Mouse (Mus musculus): ENCODE measurements around the gene Mx1.

Gene Mx1

DNA sequence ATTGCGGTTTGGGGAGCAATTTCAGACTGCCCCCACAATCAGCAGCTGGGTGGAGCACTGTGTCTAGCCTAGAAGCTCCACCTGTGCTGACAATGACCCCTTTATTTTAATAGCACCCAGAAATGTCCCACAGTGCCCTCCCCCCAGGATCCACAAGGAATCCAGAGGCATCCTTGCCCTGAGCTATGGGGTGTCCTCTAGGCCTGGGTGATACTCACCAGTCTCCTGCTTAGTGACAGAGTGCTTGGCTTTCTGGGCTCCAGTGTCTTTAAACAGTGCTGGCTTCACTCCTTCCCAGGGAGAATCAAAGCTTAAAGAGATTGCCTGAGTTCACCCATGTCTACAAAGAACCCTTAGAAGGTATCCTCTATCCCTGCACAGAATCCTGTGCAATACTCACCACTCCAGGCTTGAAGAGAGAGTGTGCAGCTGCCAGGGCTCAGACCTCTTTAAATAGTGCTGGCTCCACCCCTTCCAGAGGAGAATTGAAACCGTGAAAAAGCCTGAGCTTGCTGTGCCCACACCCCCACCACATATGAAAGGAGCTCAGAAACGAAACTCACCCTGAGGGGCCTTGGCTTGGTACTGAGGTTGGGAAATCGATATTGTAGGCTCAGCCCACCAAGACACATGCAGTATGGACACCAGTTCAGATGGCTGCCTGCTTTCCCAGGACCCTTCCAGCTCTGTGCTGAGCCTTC is at the start of gene Mx1:
Gene Mx1 (minus strand): TSS at position 427 of the 701 bp plus-strand sequence.
- DNase-seq (ENCODE audit: low read depth, low spot score), result peak; percentile 49

- no peak for DNase-seq (ENCODE audit: low read depth, low spot score)
Measured at GRCm38 (mm10) chr16:97512347-97512751, 49.6 kb upstream of the Mx1 start.

DNA sequence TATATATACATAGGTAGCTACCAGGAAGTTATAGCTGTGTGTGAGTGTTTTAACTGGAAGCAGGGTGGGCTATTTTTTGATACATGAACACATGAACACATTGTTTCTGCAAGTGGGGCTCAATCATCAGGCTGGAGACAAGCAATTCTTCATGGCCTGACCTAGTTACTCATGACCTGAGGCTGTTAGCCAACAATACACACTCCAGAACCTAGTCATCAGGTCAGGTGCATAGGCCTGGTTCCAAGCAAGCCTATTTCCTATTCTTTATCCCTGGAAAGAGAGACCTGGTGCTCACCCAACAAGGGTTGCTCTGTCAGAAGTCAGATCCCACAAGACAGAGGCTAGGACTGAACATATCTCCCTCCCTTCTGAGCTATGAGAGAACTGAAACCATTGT is 48.8 kb upstream of the Mx1 start:
- DNase-seq (ENCODE audit: low read depth, low spot score), result no peak

DNA sequence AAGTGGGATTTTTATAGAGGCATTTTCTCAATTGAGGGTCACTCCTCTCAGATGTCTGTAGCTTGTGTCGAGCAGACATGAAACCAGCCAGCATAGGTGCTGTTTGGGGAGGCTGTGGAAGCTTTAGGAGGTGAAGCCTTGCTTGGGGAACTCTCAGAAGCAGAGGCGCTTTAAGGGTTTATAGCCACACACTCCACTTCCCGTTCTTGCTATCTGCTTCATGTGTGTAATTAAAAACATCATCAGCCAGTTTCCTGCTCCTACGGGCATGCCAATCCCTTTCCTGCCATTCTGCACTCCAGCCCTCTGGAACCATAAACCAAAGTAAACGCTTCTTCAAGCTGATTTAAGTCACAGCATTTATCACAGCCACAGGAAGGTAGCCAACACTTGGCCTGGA is 48.1 kb upstream of the Mx1 start:
- DNase-seq (ENCODE audit: low read depth, low spot score), result no peak

- DNase-seq (ENCODE audit: low read depth, low spot score), result no peak
Measured at GRCm38 (mm10) chr16:97507783-97508182, 45.1 kb upstream of the Mx1 start.

- no peak for DNase-seq (ENCODE audit: low read depth, low spot score)
Measured at GRCm38 (mm10) chr16:97504793-97505192, 42.1 kb upstream of the Mx1 start.

- DNase-seq (ENCODE audit: low read depth, low spot score), result no peak
Measured at GRCm38 (mm10) chr16:97503849-97504248, 41.1 kb upstream of the Mx1 start.

- no peak for DNase-seq (ENCODE audit: low read depth, low spot score)
Measured at GRCm38 (mm10) chr16:97500901-97501300, 38.2 kb upstream of the Mx1 start.

GRCm38 (mm10) chr16:97499450-97499849 is 36.7 kb upstream of the Mx1 start:
- no peak for DNase-seq (ENCODE audit: low read depth, low spot score)

DNA sequence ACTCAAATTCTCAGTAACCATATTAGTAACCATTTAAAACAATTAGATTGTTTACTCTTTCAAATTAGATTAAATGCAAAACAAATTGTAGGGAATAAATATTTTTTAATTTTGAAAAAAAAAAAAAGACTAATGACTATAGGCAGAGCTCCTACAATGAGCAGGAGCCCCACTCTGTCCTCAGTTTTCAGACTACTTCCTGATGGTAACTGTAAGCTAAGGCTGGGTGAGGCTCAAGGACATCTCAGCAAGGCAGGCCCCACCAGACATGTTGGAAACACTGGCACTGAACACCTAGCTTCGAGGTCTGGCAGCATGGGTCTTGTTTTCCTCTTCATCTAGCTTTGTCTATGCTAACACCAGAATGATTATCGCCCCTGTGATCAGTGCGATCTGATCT is 35.4 kb upstream of the Mx1 start:
- DNase-seq (ENCODE audit: low read depth, low spot score), result no peak

DNA sequence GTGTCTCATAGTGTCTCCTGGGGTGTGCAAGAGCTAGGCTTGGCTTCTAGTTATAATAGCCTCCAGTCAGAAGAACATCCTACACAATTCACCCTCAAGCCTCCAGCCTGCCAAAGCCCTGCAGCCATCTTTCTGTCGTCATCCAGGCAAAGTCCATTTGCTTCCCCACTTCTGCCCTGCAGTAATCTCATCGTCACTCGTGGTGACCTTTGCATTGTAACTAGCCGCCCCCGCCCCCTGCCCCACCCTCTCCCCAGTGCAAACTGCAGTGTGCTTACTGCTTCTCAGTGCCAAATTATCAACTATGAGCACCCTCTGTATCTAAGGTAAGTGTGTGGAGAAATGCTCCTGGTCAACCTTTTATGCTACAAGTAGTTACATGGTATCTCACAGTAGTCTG is 35.0 kb upstream of the Mx1 start:
- no peak for DNase-seq (ENCODE audit: low read depth, low spot score)

DNA sequence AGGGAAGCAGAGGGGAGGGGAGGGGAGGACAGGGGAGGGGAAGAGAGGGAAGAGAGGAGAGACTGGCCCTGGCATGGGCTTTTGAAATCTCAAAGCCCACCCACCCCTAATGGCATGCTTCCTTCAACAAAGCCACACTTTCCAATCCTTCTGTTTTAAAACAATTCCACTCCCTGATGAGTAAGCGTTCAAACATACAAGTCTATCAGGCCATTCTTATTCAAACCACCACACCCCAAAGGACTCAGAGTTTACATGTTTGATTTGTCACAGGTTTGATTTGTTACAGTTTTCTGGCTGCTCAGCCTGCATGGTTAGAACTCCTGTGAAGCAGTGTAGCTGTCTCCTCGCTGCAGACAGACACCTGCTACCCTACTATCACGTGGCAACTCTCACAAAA is 33.3 kb upstream of the Mx1 start:
- no peak for DNase-seq (ENCODE audit: low read depth, low spot score)

DNA sequence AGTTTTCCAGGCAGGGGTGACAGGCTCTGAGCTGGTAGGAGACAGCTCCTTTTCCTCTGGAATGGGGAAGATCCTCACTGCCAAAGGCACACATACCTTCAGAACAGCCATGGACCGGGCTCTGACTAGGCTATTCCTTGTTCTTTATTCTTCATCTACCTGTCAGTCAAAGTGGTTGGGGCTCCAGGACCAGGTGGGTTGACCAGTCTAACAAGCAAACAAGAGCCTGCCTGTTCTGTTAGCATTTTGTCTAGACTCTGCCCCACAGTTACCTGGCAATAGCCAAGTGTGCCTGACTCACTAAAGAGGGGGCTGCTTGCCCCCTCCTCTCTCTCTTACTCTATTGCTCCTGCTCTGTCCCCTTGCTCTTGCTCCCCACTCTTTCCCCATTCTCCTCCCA is 29.7 kb upstream of the Mx1 start:
- no peak for DNase-seq (ENCODE audit: low read depth, low spot score)

DNA sequence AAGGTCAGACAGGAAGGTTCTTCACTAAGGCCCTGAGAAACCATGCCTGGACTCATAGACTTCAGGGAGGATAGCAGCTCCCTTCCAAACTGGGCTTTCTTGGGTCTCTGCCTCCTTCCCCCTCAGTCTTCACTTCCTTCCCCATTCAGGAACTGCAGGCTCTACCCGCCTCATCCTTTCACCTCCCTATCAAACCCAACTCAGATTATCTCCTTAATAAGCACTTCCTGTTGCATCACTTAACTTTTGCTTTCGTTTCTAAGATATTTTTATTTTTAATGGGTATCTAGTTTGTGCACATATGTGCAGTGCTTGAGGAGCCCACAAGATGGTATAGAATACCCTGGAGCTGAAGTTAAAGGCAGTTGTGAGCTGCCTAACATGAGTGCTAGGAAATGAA is 15.9 kb upstream of the Mx1 start:
- DNase-seq (ENCODE audit: low read depth, low spot score), result peak; percentile 9

GRCm38 (mm10) chr16:97476524-97476923 is 13.8 kb upstream of the Mx1 start:
- no peak for DNase-seq (ENCODE audit: low read depth, low spot score)

DNA sequence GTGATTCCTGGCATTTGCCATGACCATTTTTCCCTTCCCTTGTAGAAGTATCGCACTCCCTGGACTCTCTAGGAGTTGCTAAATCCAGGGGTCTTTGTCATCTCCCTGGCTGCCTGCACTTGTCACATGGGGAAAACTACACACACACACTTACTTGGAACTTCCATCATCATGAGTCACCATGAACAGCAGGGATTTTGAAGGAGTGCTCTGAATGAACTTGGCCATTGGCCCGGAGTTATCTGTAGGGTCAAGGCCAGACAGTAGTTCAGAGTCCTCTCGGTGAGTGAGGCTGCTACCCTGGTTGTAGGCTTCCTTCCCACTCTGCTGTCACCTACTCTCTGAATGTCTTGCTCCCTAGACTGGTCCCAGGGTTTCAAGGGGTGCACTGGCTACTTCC is 12.9 kb upstream of the Mx1 start:
- no peak for DNase-seq (ENCODE audit: low read depth, low spot score)

- no peak for DNase-seq (ENCODE audit: low read depth, low spot score)
Measured at GRCm38 (mm10) chr16:97474671-97475070, 12.0 kb upstream of the Mx1 start.

DNA sequence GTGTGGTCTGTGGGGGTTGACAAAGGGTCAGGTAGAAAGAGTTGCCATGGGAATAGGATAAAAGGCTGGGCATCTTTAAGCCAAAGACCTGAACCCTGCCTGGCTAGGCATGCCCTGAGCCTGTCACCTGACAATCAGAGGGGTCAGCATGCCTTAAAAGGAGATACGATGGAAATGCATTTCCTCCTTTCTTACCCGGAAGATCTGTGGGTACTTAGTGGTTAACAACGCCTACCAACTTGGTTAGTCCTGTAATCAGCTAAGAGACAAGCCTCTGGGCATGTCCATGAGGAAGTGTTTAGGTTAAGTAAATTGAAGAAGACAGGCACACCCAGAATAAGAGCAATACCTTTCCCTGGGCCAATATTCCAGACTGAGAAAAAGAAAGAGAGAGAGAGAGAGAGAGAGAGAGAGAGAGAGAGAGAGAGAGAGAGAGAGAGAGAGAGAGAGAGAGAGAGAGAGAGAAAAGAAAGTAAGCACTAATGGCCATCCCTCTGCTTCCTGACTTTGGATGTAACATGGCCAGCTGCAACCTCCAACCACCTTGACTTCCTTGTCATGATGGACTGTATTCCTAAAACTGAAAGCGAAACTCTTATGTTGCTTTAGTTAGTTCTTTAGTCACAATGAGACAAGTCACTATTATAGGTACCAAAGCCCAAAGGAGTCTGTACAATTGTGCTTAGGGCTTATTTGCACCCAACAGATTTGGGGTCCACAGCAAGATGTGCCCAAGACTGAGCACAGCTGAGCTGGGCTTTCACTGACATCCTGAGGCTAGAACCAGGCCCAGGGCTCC is 5.5 kb upstream of the Mx1 start:
- DNase-seq (ENCODE audit: low read depth, low spot score), result no peak

DNA sequence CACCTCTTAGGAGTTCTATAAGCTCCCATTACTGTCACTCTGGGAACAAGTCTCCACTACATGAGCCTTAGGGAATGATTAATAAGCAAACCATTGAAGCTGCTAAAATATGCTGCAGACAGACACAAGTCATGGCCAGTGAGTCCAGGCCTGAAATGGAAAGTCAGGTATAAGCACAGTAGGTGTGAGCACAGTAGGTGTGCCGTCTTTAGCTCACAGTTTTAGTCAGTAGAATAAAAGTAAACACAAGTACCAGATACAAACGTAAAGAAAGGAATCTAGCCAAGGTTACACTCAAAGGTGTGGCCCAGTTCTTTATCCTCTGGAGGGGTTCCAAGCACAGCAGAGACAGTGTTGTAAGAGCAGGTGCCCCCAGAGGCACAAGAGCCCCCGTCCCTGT is 4.8 kb upstream of the Mx1 start:
- DNase-seq (ENCODE audit: low read depth, low spot score), result no peak

GRCm38 (mm10) chr16:97466182-97466957 is 3.7 kb upstream of the Mx1 start:
- peak; percentile 37 for DNase-seq (ENCODE audit: low read depth, low spot score)

DNA sequence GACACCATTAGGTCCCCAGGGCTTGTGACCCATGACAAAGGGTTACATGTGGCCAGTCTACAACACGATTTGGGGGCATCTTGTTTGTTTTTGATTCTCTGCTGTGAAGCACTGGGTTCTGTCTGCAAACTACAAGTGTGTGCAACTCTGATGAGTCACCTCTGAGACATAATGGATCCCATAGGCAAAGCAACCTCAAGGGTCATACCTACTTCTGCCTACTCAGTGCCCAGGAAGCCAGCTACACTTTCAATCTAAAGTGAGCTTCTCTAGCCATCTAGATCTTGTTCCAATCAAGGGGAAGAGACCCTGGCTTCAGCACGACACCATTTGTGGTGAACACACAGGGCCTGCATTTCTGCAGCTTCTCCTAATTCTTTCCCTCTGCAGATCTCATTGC is 1.4 kb downstream of the Mx1 start:
- DNase-seq (ENCODE audit: low read depth, low spot score), result no peak

- DNase-seq (ENCODE audit: low read depth, low spot score), result no peak
Measured at GRCm38 (mm10) chr16:97459831-97460230, 2.9 kb downstream of the Mx1 start.

GRCm38 (mm10) chr16:97447386-97447785 is 15.3 kb downstream of the Mx1 start:
- DNase-seq (ENCODE audit: low read depth, low spot score), result no peak
